Mouse (Mus musculus): ENCODE results near the gene Prdm13. TPM values are rescaled to one million over a fixed set of nuclear protein-coding genes. Genes with fewer than 3 reads are reported as not detected.
A peak's percentile ranks its signal among the peaks of the same experiment; 100 is the strongest.

Prdm13 gene
- polyA plus RNA-seq, 1 experiment from 2014 or later: 0.53 TPM

- Histone ChIP-seq H3K9ac (replicated peaks; ENCODE audit: low read length) (no peak overlapping the region), H3K4me1 (ENCODE audit: control insufficient read depth, insufficient read depth, low read length) (peaks cover 6% of the 10 kb centered on the region), H3K9me3 (replicated peaks; ENCODE audit: control insufficient read depth, low read length) (no peaks in the 10 kb centered on the region), H3K27me3 (ENCODE audit: control insufficient read depth, insufficient read depth, low read length) (peaks cover 84% of the 10 kb centered on the region), H3K4me3 (ENCODE audit: low read depth, low read length) (no peak overlapping the region), H3K4me2 (ENCODE audit: low read depth, low read length) (no peak overlapping the region), H3K27ac (replicated peaks; ENCODE audit: low read depth, low read length) (no peak overlapping the region), H3K36me3 (replicated peaks; ENCODE audit: control insufficient read depth, insufficient read depth, low read depth, low read length) (no peaks in the 10 kb centered on the region)
- ATAC-seq (replicated peaks; ENCODE audit: insufficient number of reproducible peaks, low FRiP score, low TSS enrichment, low read depth) (no peak), DNase-seq (ENCODE audit: low spot score) (peak; percentile 9)
- 6% methylated on average over 10 of the region's 10 CpGs for WGBS
Measured at GRCm38 (mm10) chr4:21682421-21683150, 3.2 kb downstream of the Prdm13 start.

DNA sequence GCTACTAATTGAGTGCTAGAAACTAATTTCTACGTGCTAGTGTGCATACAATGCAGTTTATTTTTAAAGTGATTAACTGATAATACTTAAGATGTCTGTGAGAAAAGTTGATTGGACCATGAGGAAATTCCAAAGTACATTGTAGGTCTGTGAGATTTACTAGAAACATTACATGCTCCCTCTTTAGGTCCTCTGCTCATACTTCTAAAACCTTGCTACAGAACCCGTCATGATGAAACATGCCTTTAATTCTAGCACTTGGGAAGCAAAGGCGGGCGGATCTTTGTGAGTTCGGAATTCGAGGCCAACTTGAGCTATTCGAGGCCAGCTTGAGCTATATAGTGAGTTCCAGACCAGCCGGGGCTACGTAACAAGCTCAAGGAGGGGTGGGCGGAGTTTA lies 4.8 kb downstream of the Prdm13 start:
- H3K27ac ChIP-seq (replicated peaks; ENCODE audit: low read depth, low read length): no peak overlapping the region
- no peaks in the 10 kb centered on the region for H3K9me3 ChIP-seq (replicated peaks; ENCODE audit: control insufficient read depth, low read length)
- no peak for ATAC-seq (replicated peaks; ENCODE audit: insufficient number of reproducible peaks, low FRiP score, low TSS enrichment, low read depth)
- WGBS: 3% methylated on average over 10 of the region's 10 CpGs
- no peaks in the 10 kb centered on the region for H3K36me3 ChIP-seq (replicated peaks; ENCODE audit: control insufficient read depth, insufficient read depth, low read depth, low read length)
- H3K4me1 ChIP-seq (ENCODE audit: control insufficient read depth, insufficient read depth, low read length): peaks cover 6% of the 10 kb centered on the region
- H3K27me3 ChIP-seq (ENCODE audit: control insufficient read depth, insufficient read depth, low read length): peaks cover 77% of the 10 kb centered on the region
- H3K4me3 ChIP-seq (ENCODE audit: low read depth, low read length): no peak overlapping the region
- H3K9ac ChIP-seq (replicated peaks; ENCODE audit: low read length): no peak overlapping the region
- no peak overlapping the region for H3K4me2 ChIP-seq (ENCODE audit: low read depth, low read length)
- DNase-seq (ENCODE audit: low spot score): peak; percentile 2

DNA sequence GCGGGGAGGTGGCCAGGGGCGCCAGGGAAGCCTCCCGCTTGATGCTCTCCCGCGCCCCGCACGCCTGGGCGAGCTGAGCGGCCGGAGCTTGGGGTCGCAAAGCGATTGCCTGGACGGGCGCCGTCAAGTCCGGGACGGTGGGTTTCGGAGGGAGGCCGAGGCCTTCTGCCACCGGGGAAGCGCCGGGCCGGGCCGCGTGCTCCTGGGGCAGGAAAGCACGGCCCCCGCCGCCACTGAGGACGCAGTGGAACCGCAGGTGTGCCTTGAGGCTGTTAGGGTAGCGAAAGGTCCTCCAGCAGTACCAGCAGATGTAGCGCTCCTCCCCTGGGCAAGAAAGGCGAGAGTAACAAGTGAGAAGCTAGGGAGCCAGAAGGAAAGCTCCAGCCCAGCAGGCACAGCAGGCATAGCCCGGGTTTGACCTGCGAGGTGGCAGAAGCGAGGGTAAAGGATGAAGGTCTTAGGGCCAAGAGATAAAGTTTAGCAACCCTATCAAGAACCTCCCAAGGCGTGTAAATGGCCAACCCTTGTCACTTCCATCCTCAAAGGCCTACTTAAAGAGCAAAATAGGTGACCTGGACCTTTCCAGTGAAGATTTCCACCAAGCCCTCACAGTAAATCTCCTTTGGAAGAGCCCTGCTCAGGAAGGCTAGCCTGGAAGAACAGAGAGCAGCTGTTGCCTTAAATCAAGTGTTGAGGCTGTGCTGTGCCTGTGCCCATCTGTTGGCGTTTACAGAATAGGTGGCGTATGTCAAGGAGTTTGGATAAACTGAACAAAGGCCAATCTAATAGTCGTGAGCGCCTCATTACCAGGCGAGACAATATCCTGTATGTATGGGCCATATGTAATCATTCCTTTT lies 5.9 kb downstream of the Prdm13 start:
- DNase-seq (ENCODE audit: low spot score): no peak

GRCm38 (mm10) chr4:21678975-21679623 lies 6.7 kb downstream of the Prdm13 start:
- H3K27ac ChIP-seq (replicated peaks; ENCODE audit: low read depth, low read length): no peak overlapping the region
- WGBS: under 1% methylated on average over 55 of the region's 79 CpGs
- ATAC-seq (replicated peaks; ENCODE audit: insufficient number of reproducible peaks, low FRiP score, low TSS enrichment, low read depth) (peak; percentile 90), DNase-seq (ENCODE audit: low spot score) (peak; percentile 65)
- H3K9ac ChIP-seq (replicated peaks; ENCODE audit: low read length): no peak overlapping the region; the same call in 1 of the 2 replicates
- peak overlapping the region; percentile 33 for H3K4me3 ChIP-seq (ENCODE audit: low read depth, low read length)
- H3K4me2 ChIP-seq (ENCODE audit: low read depth, low read length): peak overlapping the region; percentile 46
- peaks cover 6% of the 10 kb centered on the region for H3K4me1 ChIP-seq (ENCODE audit: control insufficient read depth, insufficient read depth, low read length)
- peaks cover 68% of the 10 kb centered on the region for H3K27me3 ChIP-seq (ENCODE audit: control insufficient read depth, insufficient read depth, low read length)
- H3K36me3 ChIP-seq (replicated peaks; ENCODE audit: control insufficient read depth, insufficient read depth, low read depth, low read length): no peaks in the 10 kb centered on the region
- no peaks in the 10 kb centered on the region for H3K9me3 ChIP-seq (replicated peaks; ENCODE audit: control insufficient read depth, low read length)

More for the DNA sequence above, 5.9 kb downstream of the Prdm13 start:
- H3K4me3 ChIP-seq (ENCODE audit: low read depth, low read length): peak overlapping the region; percentile 33
- peaks cover 69% of the 10 kb centered on the region for H3K27me3 ChIP-seq (ENCODE audit: control insufficient read depth, insufficient read depth, low read length)
- H3K4me1 ChIP-seq (ENCODE audit: control insufficient read depth, insufficient read depth, low read length): peaks cover 6% of the 10 kb centered on the region
- no peak overlapping the region; the same call in 1 of the 2 replicates for H3K9ac ChIP-seq (replicated peaks; ENCODE audit: low read length)
- H3K9me3 ChIP-seq (replicated peaks; ENCODE audit: control insufficient read depth, low read length): no peaks in the 10 kb centered on the region
- 1% methylated on average over 42 of the region's 42 CpGs for WGBS
- ATAC-seq (replicated peaks; ENCODE audit: insufficient number of reproducible peaks, low FRiP score, low TSS enrichment, low read depth): 0 out of 2 replicates have a peak, but pooled peaks have one; percentile 26
- H3K4me2 ChIP-seq (ENCODE audit: low read depth, low read length): peak overlapping the region; percentile 46
- H3K27ac ChIP-seq (replicated peaks; ENCODE audit: low read depth, low read length): no peak overlapping the region
- no peaks in the 10 kb centered on the region for H3K36me3 ChIP-seq (replicated peaks; ENCODE audit: control insufficient read depth, insufficient read depth, low read depth, low read length)

DNA sequence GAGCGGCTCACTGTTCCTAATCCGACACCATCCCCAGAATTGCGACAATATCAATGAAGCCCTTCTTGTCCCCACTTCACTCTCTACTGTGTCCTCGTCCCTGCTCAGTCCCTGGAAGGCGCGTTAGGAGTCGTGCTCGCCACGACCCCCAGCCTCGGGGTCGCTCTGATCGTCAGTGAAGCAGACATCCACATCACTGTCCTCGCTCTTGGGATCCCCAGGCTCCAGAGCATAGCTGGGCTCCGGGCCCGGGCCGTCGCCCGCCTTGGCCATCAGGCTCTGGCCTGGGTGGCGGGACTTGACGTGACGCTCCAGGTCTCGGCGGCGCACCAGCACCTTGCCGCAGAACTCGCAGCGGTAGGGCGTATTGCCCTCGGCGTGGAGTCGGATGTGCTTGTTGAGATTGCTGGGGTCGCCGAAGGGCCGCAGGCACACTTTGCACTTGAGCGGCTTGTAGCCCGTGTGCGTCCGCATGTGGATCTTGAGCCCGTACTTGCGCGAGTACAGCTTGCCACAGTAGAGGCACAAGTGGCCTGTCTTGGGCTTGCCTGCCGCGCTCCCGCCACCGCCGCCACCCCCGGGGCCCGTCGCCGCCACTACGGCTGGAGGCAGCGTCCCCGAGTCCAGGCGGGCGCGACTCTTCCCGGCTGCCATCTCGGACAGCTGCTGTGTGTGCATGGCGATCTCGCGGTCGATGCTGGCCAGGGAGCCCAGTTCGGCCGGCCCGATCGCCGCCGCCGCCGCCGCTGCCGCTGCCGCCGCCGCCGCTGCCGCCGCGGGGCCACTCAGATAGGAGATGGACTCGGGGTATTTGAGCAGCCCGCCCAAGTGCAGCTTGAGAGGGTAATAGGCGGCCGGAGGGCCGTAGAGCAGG lies 7.4 kb downstream of the Prdm13 start:
- no peak overlapping the region for H3K9ac ChIP-seq (replicated peaks; ENCODE audit: low read length)
- no peaks in the 10 kb centered on the region for H3K36me3 ChIP-seq (replicated peaks; ENCODE audit: control insufficient read depth, insufficient read depth, low read depth, low read length)
- peak overlapping the region; percentile 33 for H3K4me3 ChIP-seq (ENCODE audit: low read depth, low read length)
- DNase-seq (ENCODE audit: low spot score) (peak; percentile 22), ATAC-seq (replicated peaks; ENCODE audit: insufficient number of reproducible peaks, low FRiP score, low TSS enrichment, low read depth) (peak; percentile 32; the same call in 1 of the 2 replicates)
- under 1% methylated on average over 64 of the region's 84 CpGs for WGBS
- peaks cover 6% of the 10 kb centered on the region for H3K4me1 ChIP-seq (ENCODE audit: control insufficient read depth, insufficient read depth, low read length)
- H3K9me3 ChIP-seq (replicated peaks; ENCODE audit: control insufficient read depth, low read length): no peaks in the 10 kb centered on the region
- H3K27me3 ChIP-seq (ENCODE audit: control insufficient read depth, insufficient read depth, low read length): peaks cover 63% of the 10 kb centered on the region
- H3K4me2 ChIP-seq (ENCODE audit: low read depth, low read length): peak overlapping the region; percentile 46
- no peak overlapping the region for H3K27ac ChIP-seq (replicated peaks; ENCODE audit: low read depth, low read length)

GRCm38 (mm10) chr4:21674691-21675090 lies 11.1 kb downstream of the Prdm13 start:
- ATAC-seq (replicated peaks; ENCODE audit: insufficient number of reproducible peaks, low FRiP score, low TSS enrichment, low read depth) (no peak), DNase-seq (ENCODE audit: low spot score) (no peak)
- Histone ChIP-seq H3K9ac (replicated peaks; ENCODE audit: low read length) (no peak overlapping the region), H3K27ac (replicated peaks; ENCODE audit: low read depth, low read length) (no peak overlapping the region), H3K4me1 (ENCODE audit: control insufficient read depth, insufficient read depth, low read length) (peaks cover 6% of the 10 kb centered on the region), H3K27me3 (ENCODE audit: control insufficient read depth, insufficient read depth, low read length) (peaks cover 36% of the 10 kb centered on the region), H3K36me3 (replicated peaks; ENCODE audit: control insufficient read depth, insufficient read depth, low read depth, low read length) (no peaks in the 10 kb centered on the region), H3K4me2 (ENCODE audit: low read depth, low read length) (no peak overlapping the region), H3K9me3 (replicated peaks; ENCODE audit: control insufficient read depth, low read length) (no peaks in the 10 kb centered on the region), H3K4me3 (ENCODE audit: low read depth, low read length) (no peak overlapping the region)
- WGBS: 2% methylated on average over 8 of the region's 8 CpGs

GRCm38 (mm10) chr4:21674042-21674441 lies 11.7 kb downstream of the Prdm13 start:
- H3K36me3 ChIP-seq (replicated peaks; ENCODE audit: control insufficient read depth, insufficient read depth, low read depth, low read length): no peaks in the 10 kb centered on the region
- peaks cover 6% of the 10 kb centered on the region; the same call in 1 of the 2 replicates for H3K4me1 ChIP-seq (ENCODE audit: control insufficient read depth, insufficient read depth, low read length)
- 2% methylated on average over 17 of the region's 17 CpGs for WGBS
- ATAC-seq (replicated peaks; ENCODE audit: insufficient number of reproducible peaks, low FRiP score, low TSS enrichment, low read depth): no peak
- H3K4me3 ChIP-seq (ENCODE audit: low read depth, low read length): no peak overlapping the region
- H3K27me3 ChIP-seq (ENCODE audit: control insufficient read depth, insufficient read depth, low read length): peaks cover 30% of the 10 kb centered on the region
- H3K4me2 ChIP-seq (ENCODE audit: low read depth, low read length): no peak overlapping the region
- DNase-seq (ENCODE audit: low spot score): no peak
- H3K9ac ChIP-seq (replicated peaks; ENCODE audit: low read length): no peak overlapping the region
- H3K9me3 ChIP-seq (replicated peaks; ENCODE audit: control insufficient read depth, low read length): no peaks in the 10 kb centered on the region
- no peak overlapping the region for H3K27ac ChIP-seq (replicated peaks; ENCODE audit: low read depth, low read length)

Measured in embryonic facial prominence, embryonic 11.5 days (tissue).